Mouse (Mus musculus): ENCODE measurements around the gene Gm10570.

DNA sequence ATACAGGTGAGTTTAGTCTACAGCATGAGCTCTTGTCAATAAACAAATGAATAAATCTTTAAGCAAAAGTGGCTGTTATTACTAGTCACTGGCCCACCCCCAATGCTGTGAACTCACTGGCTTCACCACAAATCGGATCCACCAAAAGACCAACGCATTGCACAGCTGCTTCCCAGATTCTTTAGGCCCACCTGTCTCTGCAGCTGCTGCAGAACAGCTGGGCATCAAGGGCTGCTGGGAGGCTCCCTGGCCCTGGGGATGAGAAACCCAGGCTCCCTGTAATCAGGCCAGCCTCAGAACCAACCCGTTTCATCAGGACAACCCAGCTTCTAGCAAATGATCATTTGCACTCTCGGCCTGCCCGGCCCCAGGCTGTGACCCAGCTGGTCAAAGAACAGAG, 25.6 kb downstream of the Gm10570 start:
- TF ChIP-seq POLR2A (IDR thresholded peaks at IDR 0.05; ENCODE audit: low read depth, low read length): no peak
- no peak for TF ChIP-seq CTCF (IDR thresholded peaks at IDR 0.05; ENCODE audit: extremely low read depth, insufficient read length, insufficient replicate concordance, low read depth, low read length)
